Mouse (Mus musculus) hindbrain, embryonic 11.5 days (tissue): ENCODE measurements around the gene Ptprg. TPM values are rescaled to one million over a fixed set of nuclear protein-coding genes. Genes with fewer than 3 reads are reported as not detected.

ENCODE experiments used
- ATAC-seq: fragments of 200-750 bp; cut with Nextera tagmentation; 2 replicates; pipeline ENCODE4 v1.8.0; 2017; ENCODE audit warnings: mild to moderate bottlenecking, moderate TSS enrichment, moderate library complexity; ENCODE audit not compliant: low FRiP score
- DNase-seq: peaks from one replicate; pipeline ENCODE4 v3.0.0-alpha.2; 2015; ENCODE audit warnings: low spot score
- H3K27ac ChIP-seq: fragments of 300-500 bp; sonication (generic); 2 replicates; pipeline ENCODE4 v1.5.1; 2014; ENCODE audit warnings: mild to moderate bottlenecking, low read depth, low read length
- H3K27me3 ChIP-seq: fragments of 300-500 bp; sonication (generic); 2 replicates; pipeline ENCODE4 v1.6.1; 2014; ENCODE audit warnings: mild to moderate bottlenecking, low read length, moderate library complexity, mixed read lengths; ENCODE audit not compliant: control insufficient read depth, insufficient read depth
- H3K36me3 ChIP-seq: fragments of 300-500 bp; sonication (generic); 2 replicates; pipeline ENCODE4 v1.6.1; 2014; ENCODE audit warnings: mild to moderate bottlenecking, low read length, moderate library complexity, mixed read lengths; ENCODE audit not compliant: control insufficient read depth, insufficient read depth
- H3K4me1 ChIP-seq: fragments of 300-500 bp; sonication (generic); replicated peaks from 2 replicates; pipeline ENCODE4 v1.6.1; 2014; ENCODE audit warnings: low read length, mixed read lengths; ENCODE audit not compliant: control insufficient read depth, insufficient read depth
- H3K4me2 ChIP-seq: fragments of 300-500 bp; sonication (generic); replicated peaks from 2 replicates; pipeline ENCODE4 v1.6.1; 2014; ENCODE audit warnings: mild to moderate bottlenecking, low read depth, low read length
- H3K4me3 ChIP-seq: fragments of 300-500 bp; sonication (generic); 2 replicates; pipeline ENCODE4 v1.5.1; 2014; ENCODE audit warnings: low read depth, low read length
- H3K9ac ChIP-seq: fragments of 300-500 bp; sonication (generic); 2 replicates; pipeline ENCODE4 v1.6.1; 2014; ENCODE audit warnings: low read depth, low read length
- H3K9me3 ChIP-seq: fragments of 300-500 bp; sonication (generic); 2 replicates; pipeline ENCODE4 v1.6.1; 2016; ENCODE audit warnings: low read length; ENCODE audit not compliant: control insufficient read depth
- WGBS: fragments of 180-500 bp; shearing (Covaris S2); extraction: QIAGEN DNeasy Blood & Tissue Kit; methylation state at CpG from one replicate; pipeline ENCODE4 v1.1.7; 2014; 5-methylcytosine and 5-hydroxymethylcytosine counted together
- polyA plus RNA-seq: library from polyadenylated mRNA; unstranded; fragments of >200 nt; fragmentation: Nextera tagmentation; extraction: Ambion mirVana; gene quantifications from 2 replicates; pipeline ENCODE4 v1.2.1, GENCODE M21; 2014

Ptprg gene
- polyA plus RNA-seq, 1 experiment from 2014 or later = 45.0 TPM

DNA sequence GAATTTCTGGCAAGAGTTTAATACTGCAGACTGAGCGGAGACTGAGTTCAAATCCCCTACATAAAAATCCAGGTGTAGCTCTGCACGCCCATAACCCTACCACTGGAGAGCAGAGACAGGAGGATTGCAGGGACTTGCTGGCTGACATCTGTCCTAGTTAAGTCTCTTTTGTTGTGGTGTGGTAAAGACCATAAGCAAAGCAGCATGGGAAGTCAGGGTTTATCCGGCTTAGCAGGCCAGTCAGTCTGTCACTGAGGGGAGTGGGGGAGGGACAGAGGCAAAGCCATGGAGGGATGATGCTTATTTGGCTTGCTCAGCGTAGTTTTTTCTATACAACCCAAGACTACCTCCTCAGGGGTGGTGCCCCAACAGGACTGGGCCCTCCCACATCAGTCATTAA, 530.7 kb downstream of the Ptprg start:
- Histone ChIP-seq H3K27ac (no peak overlapping the region), H3K4me1 (0 out of 2 replicates have a peak, but pooled peaks cover 5% of the 10 kb centered on the region), H3K27me3 (no peaks in the 10 kb centered on the region), H3K4me2 (no peak overlapping the region), H3K9me3 (no peaks in the 10 kb centered on the region), H3K9ac (no peak overlapping the region), H3K4me3 (no peak overlapping the region), H3K36me3 (no peaks in the 10 kb centered on the region)
- ATAC-seq (no peak), DNase-seq (no peak)
- WGBS = 79% methylated on average over 4 of the region's 4 CpGs

DNA sequence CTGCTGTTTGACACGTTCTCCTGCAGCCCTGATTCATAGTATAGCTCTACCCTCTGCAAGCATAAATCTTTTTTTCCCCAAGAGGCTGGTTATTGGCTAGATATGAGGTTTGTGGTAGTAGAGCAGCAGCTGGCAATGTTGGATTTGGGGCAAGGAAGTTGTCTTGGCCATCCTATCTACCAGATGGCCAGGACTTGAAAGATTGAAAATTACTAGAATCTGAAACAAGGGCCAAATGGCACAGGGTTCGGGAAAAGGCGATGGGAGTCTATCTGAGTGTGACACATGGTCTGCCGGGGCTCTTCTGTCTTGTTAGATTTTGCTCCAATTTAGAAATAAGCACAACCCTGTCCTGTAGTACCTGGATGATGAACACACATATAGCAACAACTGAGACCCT, 531.7 kb downstream of the Ptprg start:
- no peaks in the 10 kb centered on the region for H3K9me3 ChIP-seq
- 89% methylated on average over 4 of the region's 4 CpGs for WGBS
- H3K9ac ChIP-seq = no peak overlapping the region
- H3K4me2 ChIP-seq = no peak overlapping the region
- H3K4me1 ChIP-seq = 0 out of 2 replicates have a peak, but pooled peaks cover 5% of the 10 kb centered on the region
- no peaks in the 10 kb centered on the region for H3K27me3 ChIP-seq
- no peak for ATAC-seq
- no peak overlapping the region for H3K4me3 ChIP-seq
- no peak for DNase-seq
- H3K36me3 ChIP-seq = no peaks in the 10 kb centered on the region
- no peak overlapping the region for H3K27ac ChIP-seq

DNA sequence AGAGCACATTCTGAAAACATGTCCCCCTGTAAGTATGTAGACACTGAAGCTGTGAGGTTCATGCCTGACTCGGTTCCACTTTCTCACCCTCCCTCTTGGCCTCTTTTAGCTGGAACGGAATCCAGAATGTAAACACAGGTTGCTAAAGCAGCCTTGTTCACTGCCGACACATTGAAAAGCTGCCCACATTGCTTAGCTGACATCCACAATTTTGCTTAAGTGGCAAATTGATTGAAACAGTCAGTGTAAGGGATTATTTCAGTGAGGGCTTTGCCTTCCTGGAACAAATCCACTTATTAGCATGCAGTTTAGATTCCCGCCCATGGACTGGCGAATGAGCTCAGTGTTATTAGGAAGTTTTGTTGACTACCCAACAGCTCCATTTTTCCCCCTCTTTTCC, 532.8 kb downstream of the Ptprg start:
- whole genome bisulfite sequencing = 74% methylated on average over 5 of the region's 5 CpGs
- Histone ChIP-seq H3K4me1 (0 out of 2 replicates have a peak, but pooled peaks cover 5% of the 10 kb centered on the region), H3K27ac (no peak overlapping the region), H3K36me3 (no peaks in the 10 kb centered on the region), H3K27me3 (no peaks in the 10 kb centered on the region), H3K4me2 (no peak overlapping the region), H3K9ac (no peak overlapping the region), H3K9me3 (no peaks in the 10 kb centered on the region), H3K4me3 (no peak overlapping the region)
- ATAC-seq = no peak
- no peak for DNase-seq

DNA sequence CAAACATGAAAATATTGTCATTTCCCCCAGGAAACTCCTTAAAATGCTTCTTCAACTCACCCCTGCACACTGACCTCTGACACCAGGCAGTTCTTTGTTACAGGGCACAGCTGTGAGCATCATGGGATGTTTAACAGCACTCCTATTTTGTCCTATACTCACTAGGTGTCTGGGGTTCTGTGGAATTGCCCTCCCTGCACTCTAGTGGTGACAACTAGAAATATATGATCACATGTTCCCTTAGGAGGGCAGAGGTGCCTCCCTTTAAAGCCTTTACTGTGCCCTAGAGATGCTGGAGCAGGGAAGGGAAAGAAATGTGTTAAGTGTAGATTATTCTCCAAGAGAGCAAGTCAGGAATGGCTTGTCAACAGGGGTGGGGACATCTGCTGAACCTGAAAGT, 536.6 kb downstream of the Ptprg start:
- no peaks in the 10 kb centered on the region for H3K27me3 ChIP-seq
- no peak overlapping the region for H3K27ac ChIP-seq
- no peak for ATAC-seq
- no peak overlapping the region for H3K9ac ChIP-seq
- no peaks in the 10 kb centered on the region for H3K36me3 ChIP-seq
- H3K4me2 ChIP-seq = no peak overlapping the region
- no peak overlapping the region for H3K4me3 ChIP-seq
- no peaks in the 10 kb centered on the region for H3K4me1 ChIP-seq
- H3K9me3 ChIP-seq = no peaks in the 10 kb centered on the region
- no peak for DNase-seq

DNA sequence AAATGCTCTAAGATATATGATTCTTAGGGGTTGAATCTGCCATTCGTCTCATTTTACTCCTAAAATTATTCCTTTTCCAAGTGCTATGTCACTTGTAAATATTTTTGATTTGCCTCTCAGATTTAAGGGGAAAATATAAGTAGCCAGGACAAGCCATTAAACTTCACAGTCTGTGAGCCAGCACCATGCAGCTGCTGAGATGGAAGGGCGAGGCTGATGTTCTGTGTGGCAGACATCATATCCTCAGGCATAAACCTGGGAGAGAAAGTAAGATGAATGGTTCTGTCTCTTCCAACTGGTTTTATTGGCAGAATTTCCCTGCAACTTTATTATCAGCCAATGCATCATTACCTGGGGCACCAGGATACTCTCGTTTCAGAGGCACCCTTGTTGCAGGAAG, 538.4 kb downstream of the Ptprg start:
- DNase-seq = no peak
- Histone ChIP-seq H3K36me3 (no peaks in the 10 kb centered on the region), H3K4me1 (no peaks in the 10 kb centered on the region), H3K27ac (no peak overlapping the region), H3K9ac (no peak overlapping the region), H3K4me2 (no peak overlapping the region), H3K4me3 (no peak overlapping the region), H3K9me3 (no peaks in the 10 kb centered on the region), H3K27me3 (no peaks in the 10 kb centered on the region)
- WGBS = 87% methylated on average over 3 of the region's 3 CpGs
- no peak for ATAC-seq

DNA sequence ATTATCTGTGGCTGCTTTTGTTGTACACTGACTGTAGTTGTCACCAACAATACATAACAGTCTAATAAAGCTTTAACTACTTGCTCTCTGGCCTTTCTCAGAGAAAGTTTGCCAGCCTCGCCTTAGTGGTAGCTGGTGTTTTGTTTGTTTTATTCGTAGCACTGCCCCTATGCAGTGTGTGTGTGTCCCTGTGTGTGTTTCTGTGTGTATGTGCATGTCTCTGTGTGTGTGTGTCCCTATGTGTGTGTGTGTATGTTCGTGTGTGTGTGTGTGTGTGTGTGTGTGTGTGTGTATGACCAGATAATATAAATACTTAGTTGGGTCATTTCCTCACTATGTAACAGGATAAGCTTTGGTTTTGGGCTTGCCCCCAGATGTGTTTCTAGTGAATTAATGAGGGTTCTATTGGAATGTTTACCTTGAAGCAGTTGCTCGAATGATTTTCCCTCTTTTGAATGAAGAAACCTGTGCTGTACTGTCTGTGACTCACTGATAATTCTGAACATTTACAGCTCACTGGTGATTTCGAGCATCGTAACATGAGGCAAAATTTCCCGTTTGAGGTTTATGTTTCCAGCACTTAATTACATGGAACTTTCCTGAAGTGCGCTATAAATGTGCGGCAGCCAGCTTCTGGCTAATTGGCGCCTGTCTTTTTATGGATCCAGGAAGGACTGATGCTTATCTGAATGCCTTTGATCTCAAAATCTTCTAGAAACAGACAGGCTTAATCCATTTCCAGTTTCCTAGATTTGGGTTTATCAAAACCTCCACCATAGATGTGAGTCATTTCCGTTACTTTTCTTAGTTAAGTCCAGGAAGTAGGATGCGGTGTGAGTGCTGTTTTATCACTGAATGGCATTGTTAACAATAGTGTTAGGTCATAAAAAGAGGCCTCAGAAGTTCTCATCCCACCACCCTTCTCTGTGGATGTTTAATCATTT, 546.3 kb downstream of the Ptprg start:
- Histone ChIP-seq H3K27me3 (no peaks in the 10 kb centered on the region), H3K4me3 (no peak overlapping the region), H3K9me3 (no peaks in the 10 kb centered on the region), H3K27ac (no peak overlapping the region), H3K9ac (no peak overlapping the region), H3K36me3 (no peaks in the 10 kb centered on the region), H3K4me2 (no peak overlapping the region), H3K4me1 (no peaks in the 10 kb centered on the region)
- 84% methylated on average over 12 of the region's 12 CpGs for WGBS
- ATAC-seq = no peak
- no peak for DNase-seq

DNA sequence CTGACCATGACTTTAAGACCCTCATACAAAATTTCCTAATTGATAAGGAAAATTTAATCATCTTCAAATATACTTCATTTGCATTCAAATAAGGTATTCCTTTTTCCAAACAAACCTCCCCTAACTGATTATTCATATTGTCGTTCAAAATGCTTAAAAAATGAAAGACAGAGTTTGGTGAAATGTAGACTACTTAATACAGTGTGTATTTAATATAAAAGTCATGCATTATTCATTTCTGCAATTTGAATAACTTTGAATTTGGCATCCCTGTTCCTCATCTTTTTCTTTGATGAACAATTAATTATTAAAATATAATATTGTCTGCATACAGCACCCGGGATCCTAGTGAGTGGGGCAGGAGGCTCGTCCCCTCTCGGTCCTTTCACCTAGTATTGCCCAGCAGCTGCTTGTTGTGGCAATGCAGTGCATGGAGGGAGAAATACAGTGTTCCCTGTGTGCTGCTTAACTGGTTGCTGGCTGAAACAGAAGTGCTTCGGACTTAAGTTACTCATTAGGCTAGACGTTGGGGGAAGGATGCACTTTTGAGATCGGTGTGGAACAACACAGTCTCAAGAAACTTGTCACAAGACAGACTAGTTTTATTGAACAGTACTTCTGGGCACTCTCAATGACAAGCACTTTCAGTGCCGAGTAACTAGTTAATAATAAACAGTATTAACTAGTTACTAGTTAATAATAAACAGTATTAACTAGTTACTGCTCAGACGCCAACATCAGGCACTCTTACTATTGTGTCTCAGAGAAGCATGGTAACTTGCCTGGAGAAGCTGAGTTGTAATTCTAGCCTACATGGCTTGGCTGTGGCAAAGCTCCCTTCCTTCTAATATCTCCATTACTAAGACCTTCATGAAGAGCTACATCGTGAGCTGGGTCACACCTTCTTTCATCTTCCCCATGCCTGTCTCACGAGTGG, 549.3 kb downstream of the Ptprg start:
- no peak for ATAC-seq
- no peak for DNase-seq
- H3K4me1 ChIP-seq = no peaks in the 10 kb centered on the region
- 76% methylated on average over 11 of the region's 11 CpGs for WGBS
- H3K27ac ChIP-seq = no peak overlapping the region
- no peaks in the 10 kb centered on the region for H3K27me3 ChIP-seq
- H3K9me3 ChIP-seq = no peaks in the 10 kb centered on the region
- no peak overlapping the region for H3K4me2 ChIP-seq
- no peaks in the 10 kb centered on the region for H3K36me3 ChIP-seq
- H3K4me3 ChIP-seq = no peak overlapping the region
- H3K9ac ChIP-seq = no peak overlapping the region

DNA sequence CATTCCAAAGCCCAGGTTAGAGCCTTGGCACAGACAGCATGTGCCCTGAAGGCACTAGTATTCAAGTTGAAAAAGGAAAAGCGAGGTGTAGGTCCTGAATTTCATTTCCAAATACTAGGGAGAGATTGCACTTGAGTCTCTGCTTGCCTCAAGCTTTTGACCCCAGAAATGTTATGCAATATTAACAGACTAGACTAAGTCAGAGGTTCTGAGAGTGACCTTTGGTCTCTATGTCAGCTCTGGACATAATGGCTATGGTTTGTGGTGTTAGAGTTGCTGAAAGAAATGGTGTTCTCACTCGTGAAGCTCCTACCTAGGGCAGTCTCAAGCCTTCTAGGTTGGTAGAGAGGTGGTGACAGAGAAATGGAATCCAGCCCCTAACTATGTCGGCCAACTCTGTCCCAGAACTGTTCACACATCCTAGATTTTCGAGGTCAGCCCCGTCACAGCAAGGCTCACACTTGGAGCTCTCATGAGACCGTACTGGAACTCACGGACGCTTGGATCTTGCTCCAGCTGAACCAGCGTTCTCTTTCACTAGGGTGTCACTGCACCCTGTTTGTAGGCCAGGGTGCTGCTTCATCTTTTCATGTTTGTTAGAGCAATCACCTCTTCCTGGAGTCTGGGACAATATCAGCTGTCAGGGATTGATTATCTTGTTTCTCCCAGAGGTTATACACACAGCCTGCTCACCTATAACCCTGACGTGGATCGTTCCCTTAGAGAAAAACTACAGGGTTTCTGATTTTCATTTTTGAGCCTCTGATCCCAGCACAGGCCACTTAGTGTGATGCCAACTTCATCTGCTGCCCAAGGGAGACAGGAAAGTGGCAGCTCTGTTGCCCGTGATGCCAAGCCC, 551.2 kb downstream of the Ptprg start:
- H3K4me2 ChIP-seq = no peak overlapping the region
- DNase-seq (no peak), ATAC-seq (no peak)
- H3K36me3 ChIP-seq = no peaks in the 10 kb centered on the region
- H3K4me3 ChIP-seq = no peak overlapping the region
- H3K4me1 ChIP-seq = no peaks in the 10 kb centered on the region
- 86% methylated on average over 12 of the region's 12 CpGs for WGBS
- H3K9me3 ChIP-seq = no peaks in the 10 kb centered on the region
- no peak overlapping the region for H3K9ac ChIP-seq
- H3K27ac ChIP-seq = no peak overlapping the region
- H3K27me3 ChIP-seq = no peaks in the 10 kb centered on the region
